Mouse (Mus musculus): ENCODE results near the gene 1190002N15Rik.
A peak's percentile ranks its signal among the peaks of the same experiment; 100 is the strongest.

1190002N15Rik gene

DNA sequence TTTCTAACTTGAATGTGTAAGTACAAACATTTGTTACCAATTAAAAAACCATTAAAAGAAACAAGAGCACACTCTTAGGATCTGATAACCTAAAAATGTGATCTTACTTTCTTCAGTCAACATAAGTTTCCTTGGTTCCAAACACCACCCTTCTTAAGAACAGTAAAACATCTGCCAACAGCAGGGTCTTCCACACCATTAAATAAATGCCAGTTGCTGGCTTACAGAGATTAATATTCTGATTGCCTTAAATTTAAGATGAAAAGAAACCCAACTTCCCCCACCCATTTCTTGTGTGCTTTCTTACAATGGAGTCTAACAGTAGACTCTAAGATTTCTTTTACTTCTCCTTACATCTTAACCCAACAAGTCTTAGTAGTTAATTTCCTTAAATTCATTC, 7.9 kb downstream of the 1190002N15Rik start:
- DNase-seq (ENCODE audit: low spot score): no peak

DNA sequence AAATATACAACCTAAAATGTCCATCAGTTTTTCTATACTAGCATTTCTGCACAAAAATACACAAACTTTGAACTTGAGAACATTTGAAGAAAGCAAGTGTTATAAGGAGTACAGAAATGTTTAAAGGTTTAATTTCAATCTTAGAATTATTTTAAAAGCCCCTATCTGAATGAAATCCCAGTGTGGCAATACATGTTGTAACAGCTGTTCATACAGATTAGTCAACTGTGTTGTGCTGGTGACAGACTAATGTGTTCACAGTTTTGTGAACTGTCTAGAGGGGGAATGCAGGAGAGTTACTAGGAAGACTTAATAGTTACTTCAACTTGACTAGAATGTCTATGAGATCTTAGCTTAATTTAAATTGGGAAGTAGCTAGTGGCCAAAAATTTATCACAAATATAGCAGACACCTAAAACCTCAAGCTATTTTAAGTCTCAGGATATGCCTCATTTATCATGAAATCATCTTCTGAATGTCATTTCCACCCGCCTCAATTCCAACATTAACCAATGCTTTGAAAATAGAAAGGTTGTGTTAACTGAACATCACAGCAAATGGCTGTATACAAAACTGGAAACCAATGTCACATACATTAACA, 8.6 kb downstream of the 1190002N15Rik start:
- no peak for DNase-seq (ENCODE audit: low spot score)

DNA sequence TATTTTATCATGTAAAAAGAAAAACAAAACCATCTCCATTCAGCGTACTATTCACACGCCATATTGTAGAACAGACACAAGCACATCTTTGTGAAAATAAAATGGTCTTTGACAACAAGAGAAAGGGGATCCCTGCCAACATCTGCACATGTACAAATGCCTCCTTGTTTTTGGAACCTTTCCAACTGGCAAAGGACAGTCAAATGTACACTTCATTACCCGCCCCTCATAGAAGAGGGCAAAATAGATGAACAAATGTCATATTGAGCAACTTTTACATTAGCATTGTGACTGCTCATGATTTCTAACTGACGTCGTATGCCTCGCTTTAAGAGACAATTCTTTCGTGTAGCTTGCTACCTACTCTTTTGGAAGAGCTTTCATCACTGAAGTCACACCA, 11.4 kb downstream of the 1190002N15Rik start:
- DNase-seq (ENCODE audit: low spot score): peak; percentile 30

DNA sequence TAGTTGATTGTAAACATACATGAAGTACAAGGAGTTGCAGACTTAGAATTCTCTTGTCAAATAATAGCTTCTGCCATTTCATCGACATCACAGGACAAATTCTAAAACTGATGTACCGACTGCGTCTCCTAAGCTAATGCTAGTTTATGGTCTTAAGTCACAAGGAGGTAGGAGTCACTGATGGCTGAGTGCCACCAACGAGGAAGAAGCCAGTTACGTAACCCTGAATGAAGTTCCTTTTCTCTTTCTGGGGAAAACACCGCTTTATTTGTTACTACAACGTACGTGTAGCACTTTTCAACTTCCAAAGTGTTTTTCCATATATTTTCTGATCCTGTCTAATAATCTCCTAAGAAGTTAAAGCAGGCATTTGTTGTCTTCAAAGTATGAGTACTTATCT, 25.6 kb downstream of the 1190002N15Rik start:
- DNase-seq (ENCODE audit: low spot score): peak; percentile 12

DNA sequence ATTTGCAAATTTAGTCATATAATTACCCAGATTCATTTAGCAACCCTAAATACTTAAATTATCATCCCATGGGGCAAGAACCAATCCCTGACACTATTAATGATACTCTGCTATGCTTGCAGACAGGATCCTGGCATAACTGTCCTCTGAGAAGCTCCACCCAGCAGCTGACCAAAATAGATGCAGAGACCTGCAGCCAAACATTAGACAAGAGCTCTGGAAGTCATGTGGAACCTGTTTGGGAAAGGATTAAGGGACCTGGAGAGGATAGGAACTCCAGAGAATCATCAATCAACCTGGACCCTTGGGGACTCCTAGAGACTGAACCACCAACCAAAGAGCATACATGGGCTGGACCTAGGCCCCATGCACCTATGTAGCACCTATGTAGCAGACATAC, 26.7 kb downstream of the 1190002N15Rik start:
- no peak for DNase-seq (ENCODE audit: low spot score)

DNA sequence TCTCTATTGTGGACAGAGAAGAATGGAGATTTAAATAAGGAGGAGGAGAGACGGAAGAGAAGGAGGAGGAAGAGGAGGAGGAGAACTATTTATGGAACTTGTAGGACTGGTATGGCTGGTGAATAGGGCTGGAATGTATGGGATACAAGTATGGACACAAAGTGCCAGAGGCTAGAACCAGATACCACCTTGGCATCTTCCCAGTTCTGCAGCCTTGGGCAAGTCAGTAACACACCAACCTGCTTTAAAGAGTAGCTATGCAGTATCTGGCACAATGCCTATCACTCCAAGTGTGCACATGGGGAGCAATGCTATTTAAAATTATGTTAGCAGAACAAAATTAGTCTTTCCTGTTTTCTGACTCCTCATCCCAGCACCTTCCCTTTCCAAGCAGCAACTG, 30.9 kb downstream of the 1190002N15Rik start:
- DNase-seq (ENCODE audit: low spot score): no peak

DNA sequence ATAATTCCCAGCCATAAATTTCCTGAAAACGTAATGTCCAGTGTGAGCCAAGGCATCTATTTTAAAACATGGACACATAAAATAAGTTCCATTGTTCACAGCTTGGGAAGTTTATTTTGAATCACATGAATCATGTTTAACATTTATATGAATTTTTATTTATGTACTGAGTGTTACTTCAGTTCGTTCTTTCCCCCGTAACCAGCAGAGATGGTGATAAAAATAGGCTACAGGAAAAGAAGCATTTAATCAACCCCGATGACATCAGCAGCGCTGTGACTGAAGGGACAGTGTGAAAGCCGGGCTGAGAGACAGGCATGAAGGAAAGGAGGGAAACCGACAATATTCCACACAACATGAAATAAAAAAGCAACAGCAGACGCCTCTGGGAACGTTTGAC, 46.4 kb downstream of the 1190002N15Rik start:
- DNase-seq (ENCODE audit: low spot score): no peak

DNA sequence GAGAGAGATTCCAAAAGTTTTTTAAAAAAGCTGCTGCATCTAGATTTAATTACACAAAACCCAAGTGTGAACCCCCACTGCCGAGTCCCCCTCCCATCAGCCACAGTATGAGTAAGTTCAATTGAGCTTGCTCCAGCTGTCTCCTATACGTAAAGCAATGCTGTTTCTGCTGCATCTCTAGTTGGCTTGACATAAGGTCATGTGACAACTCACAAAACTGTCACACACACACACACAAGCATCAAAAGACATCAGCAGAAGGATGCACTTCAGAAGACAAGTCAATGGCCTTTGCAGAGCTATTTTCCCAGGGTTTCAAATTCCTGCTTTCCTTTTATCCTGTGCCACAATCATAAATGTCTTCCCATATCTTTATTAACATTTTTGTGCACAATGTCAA, 49.9 kb downstream of the 1190002N15Rik start:
- no peak for DNase-seq (ENCODE audit: low spot score)

DNA sequence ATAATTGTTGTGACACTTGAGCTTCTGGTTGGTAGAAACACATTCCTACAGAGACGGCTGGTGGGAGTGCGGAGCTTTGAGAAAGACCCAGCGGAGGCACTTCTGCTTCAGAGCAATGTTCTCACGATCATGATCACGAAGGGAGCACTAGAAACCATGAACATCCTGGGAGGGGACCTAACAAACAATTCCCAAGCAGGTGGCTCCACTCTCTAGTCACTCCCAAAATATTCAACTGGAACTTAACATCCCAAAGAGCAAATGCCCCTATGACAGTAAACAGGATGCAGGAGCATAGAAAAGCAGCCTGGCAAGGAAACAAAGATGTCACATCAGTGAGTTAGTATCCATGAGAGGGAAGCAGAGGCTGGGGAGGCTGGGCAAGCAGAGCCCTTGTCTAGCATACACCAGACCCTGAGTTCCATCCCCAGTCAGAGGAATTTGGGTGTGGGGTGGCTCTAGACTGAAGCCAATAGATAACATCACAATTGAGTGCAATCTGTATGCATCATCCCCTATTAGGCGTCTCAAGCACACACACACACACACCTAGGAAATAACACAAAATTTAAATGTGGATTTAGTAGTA, 54.5 kb downstream of the 1190002N15Rik start:
- DNase-seq (ENCODE audit: low spot score): no peak

DNA sequence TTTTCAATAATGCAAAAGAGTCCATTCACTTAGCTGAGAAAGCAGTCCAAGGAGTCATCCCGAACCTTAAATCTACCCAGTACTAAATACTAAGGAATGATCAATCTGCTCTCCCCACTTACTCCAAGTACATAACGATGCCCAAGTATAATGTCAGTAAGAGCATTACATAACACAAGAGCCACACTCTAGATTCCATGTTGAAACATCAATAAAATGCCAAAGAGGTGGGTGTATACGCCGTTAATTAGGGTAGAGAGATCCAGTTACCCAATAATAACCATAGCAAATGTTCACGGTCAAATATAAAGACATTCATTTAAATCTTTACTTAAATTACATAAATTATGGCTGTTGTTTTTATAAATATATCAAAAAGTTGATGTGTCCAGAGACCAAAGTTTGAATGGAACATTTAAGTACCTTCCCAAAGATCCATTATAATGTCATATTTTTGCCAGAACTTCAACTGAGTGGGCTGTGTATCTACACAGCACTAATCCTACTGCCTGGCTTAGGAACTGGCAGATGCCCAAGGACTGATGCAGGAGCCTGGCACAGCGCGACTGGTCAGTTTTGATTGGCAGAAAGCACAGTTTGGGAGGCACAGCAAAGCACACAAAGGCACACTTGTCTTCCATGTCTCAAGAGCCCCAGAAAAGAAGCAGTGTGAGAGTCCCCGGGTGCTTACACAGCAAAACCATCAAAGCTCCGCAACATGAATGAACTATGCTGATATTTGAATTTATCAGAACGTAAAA, 55.5 kb downstream of the 1190002N15Rik start:
- DNase-seq (ENCODE audit: low spot score): peak; percentile 81

DNA sequence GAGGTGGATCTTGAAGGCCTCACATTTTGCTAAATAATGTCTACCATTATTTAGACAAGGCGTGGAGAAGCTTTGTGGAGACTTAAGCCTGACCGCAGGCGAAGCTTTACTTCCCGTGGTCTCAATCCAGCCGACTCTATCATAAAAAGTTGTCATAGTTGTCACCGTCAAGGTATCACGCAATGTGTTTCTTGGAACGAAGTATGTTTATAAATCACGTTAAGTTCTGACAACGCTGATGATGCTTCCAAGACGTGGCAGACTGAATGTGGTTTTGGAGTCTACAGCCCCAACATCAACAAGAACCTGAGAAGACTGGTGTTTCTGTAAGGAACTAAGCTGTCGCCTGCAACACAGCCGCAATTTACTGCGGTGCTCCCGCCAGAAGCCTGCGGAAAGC, 56.8 kb downstream of the 1190002N15Rik start:
- no peak for DNase-seq (ENCODE audit: low spot score)

DNA sequence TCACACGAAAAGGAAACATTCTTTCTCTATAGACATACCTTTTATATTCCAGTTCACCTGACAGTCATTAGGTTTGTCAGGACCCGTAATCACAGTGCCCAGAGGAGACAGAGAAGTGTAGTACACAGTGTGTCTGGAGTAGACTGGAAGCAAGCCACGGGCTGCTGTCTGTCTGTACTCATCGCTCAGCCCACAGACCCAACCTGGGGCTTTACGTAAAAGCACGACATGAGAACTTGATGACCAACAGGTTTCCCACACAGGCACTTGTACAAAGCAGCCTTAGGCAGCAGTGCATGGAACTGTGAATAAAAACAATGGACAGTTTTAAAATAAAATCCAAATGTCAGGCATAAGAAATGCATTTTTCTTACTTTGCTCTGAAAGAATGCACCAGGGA, 58.5 kb downstream of the 1190002N15Rik start:
- no peak for DNase-seq (ENCODE audit: low spot score)

DNA sequence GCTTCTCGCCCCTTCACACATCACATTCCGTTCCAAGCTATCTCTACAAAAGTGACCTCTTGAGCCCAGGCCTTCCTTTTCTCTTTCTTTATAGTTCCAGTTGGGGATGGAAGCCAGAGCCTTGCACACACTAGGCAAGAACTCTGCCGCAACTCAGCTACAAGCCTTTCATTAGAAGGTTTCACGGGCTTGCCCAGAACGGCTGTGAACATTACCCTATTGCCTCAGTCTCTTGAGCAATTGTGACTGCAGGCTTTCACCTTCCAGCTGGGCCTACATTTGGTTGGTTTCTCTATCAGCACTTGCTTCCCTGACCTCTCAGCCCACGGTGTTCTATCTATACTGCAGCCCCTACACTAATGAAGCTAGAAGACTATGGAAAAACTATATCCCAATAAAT, 58.9 kb downstream of the 1190002N15Rik start:
- no peak for DNase-seq (ENCODE audit: low spot score)

DNA sequence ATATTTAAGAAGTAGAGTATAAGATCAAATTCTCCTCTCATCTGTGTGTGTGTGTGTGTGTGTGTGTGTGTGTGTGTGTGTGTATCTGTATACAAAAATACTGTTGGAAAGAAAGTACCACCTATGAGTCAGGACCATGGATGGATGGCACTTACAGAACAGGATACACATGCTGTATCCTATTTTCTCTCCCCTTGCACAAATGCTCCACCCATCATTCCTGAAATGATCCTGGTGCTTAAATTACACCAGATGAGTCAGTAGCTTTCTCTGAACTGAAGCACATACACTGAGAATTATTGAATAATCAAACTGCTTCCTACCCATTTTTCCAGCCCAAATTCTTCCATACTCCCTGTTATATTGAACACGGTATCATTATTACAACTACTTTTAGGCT, 61.9 kb downstream of the 1190002N15Rik start:
- no peak for DNase-seq (ENCODE audit: low spot score)

DNA sequence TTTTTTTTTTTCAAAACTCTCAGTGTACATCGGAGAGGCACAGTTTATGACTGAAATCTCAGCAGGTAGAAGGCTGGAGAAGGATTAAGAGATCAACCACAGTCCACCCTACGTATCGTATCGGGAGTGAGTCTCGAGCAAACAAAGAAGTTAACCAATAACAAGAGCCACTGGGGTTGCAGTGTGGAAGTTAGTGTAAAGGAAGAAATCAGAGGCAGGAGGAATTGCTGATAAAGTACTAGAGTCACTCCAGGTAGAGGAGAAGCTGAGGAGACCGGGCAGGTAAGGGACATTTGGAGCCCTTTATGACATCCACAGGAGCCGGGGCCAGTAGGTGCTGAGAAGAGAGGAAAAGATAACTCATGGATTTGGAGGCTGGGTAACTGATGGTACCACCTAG, 64.0 kb downstream of the 1190002N15Rik start:
- DNase-seq (ENCODE audit: low spot score): no peak

DNA sequence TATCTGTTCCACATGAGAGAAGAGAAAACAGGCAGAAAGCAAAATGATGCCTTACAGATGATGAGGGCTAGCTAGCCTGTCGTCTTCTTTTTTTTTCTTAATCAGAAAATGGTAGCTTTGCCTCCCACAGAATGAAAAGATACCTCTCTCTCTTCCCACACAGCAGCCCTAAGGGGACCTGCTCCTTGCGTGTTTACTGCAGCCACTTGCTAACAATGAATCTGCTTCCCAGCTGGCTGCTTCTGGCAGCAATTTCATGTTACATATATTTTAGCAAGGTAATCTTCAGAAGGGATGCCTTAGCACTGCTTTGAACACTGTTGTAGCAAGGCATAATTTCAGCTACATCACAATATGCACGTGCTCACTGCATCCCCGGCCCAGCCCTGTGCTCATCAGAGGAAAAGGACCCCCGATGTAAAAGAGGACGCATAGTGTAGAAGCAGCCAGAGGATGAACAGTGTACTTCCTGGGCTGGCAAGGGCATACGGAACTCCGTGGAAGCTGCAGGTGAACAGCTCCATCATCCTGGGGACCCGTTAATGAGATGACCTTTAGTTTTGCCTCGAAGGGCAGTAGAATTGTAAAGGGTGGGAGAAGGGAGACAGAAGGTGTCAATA, 64.8 kb downstream of the 1190002N15Rik start:
- DNase-seq (ENCODE audit: low spot score): no peak

DNA sequence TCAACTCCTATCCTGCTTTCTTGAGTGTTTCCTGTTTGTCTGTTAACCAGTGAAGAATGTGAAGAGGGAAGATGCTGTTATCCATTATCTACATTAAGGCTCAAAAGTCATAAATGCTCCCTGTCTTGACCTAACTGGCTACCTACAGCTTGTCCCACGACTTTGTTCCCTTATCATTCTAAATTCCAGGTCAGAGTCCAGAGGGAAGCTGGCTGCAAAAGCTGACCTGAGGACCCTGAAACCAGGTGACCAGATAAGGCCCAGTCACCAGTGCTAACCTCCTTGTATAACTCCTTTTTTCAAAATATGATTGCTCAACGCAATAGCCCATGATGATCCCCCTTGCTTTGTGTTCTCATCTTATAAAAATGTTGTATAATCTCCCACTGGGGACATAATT, 66.4 kb downstream of the 1190002N15Rik start:
- no peak for DNase-seq (ENCODE audit: low spot score)

Measured in layer of hippocampus, adult 11-12 months (tissue).